Mouse (Mus musculus): ENCODE measurements around the gene Mtmr4.

DNA sequence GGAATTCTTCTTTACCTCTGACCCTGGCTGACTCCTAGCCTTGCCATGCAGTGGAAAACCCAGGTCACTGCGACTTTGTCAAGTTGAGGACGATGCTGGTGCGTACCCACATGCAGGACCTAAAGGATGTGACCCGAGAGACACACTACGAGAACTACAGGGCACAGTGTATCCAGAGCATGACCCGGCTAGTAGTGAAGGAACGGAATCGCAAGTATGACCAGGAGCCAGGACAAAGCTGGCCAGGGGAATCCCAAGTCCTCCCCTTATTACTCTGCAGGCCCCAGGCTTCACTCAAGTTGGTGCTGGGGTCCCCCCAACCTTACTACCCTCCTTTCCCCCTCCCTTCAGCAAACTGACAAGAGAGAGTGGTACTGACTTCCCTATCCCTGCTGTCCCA is 2.4 kb upstream of the Mtmr4 start:
- TF ChIP-seq POLR2A (IDR thresholded peaks at IDR 0.05; ENCODE audit: insufficient read depth, low read length) (no peak), CTCF (IDR thresholded peaks at IDR 0.05; ENCODE audit: low read depth, low read length) (no peak), EP300 (IDR thresholded peaks at IDR 0.05; ENCODE audit: insufficient read depth, low read depth, low read length) (no peak)

All from ES-Bruce4 (cell line).